Mouse (Mus musculus) bone marrow, adult 2 months (tissue): Measurements from ENCODE around the gene Slc9a4.

Source experiments
- CTCF ChIP-seq: fragments of 200-500 bp; IDR thresholded peaks from 2 replicates; pipeline ENCODE4 v1.5.1; 2011; ENCODE audit warnings: low read length, control low read depth; ENCODE audit not compliant: control insufficient read depth, insufficient read depth
- POLR2A ChIP-seq: fragments of 200-500 bp; IDR thresholded peaks from 2 replicates; pipeline ENCODE4 v1.6.1; 2011; ENCODE audit warnings: low read depth, mild to moderate bottlenecking, control low read depth, low read length, borderline replicate concordance; ENCODE audit not compliant: control insufficient read depth

DNA sequence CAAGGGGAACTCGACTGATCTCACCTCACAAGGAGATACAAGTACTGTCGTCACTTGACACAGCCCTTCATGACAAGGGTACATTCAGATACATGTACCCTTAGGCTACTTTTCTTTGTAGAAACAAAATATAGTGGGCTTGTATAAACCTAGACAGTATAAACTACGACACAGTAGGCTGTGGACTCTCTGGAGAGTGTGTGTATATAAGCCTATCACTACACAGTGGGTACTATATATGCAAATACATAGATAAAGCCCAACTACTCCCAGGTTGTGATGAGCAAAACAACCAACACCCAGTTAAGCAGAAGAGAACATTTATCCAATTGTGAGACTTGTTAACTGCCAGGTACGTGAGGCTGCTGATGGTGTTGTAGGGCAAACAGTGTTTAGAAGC is 33.2 kb upstream of the Slc9a4 start:
- TF ChIP-seq POLR2A, result no peak
- TF ChIP-seq CTCF, result no peak
